In genomic region chr1:19103776-19104142, GRCm38 (mm10) we compare ENCODE assay signal across 23 mouse cellular contexts. TPM values are rescaled to one million over a fixed set of nuclear protein-coding genes. Genes with fewer than 3 reads are reported as not detected.
A peak's percentile ranks its signal among the peaks of the same experiment; 100 is the strongest.
DNase-seq lines count a peak whose midpoint lies in the region; ATAC-seq lines count a peak whose summit lies in the region.
"Had no signal": no experiment of that assay in that cellular context is flagged by ENCODE, and none has a peak within 500 bp of the region (broad histone marks: within the 10 kb centered on the region; RNA-seq: fewer than 3 reads in every experiment).

No protein-coding gene starts in this region.

- 0% methylated on average over 10 of the region's 10 CpGs for WGBS in forebrain, embryonic 10.5 days
- WGBS in forebrain, embryonic 12.5 days, result 0% methylated on average over 10 of the region's 10 CpGs
- WGBS in forebrain, embryonic 15.5 days, result 0% methylated on average over 10 of the region's 10 CpGs
- WGBS in midbrain, embryonic 15.5 days, result 0% methylated on average over 10 of the region's 10 CpGs

- ATAC-seq in forebrain, embryonic 12.5 days (ENCODE audit: low FRiP score), result no peak
- no peak; the same call in 1 of the 2 replicates for ATAC-seq in forebrain, embryonic 15.5 days (replicated peaks)
- ATAC-seq in midbrain, embryonic 15.5 days (replicated peaks), result peak; percentile 10; the same call in 1 of the 2 replicates
- ATAC-seq: activated CD4-positive, CD25-positive, alpha-beta regulatory T cell, adult 4 months had no signal

- no peaks in the 10 kb centered on the region for H3K9me3 ChIP-seq in forebrain, embryonic 10.5 days
- no peaks in the 10 kb centered on the region for H3K9me3 ChIP-seq in forebrain, embryonic 12.5 days
- H3K9me3 ChIP-seq in forebrain, embryonic 15.5 days, result no peaks in the 10 kb centered on the region
- no peaks in the 10 kb centered on the region for H3K9me3 ChIP-seq in midbrain, embryonic 15.5 days
- H3K9me3 ChIP-seq: limb, embryonic 13.5 days had no signal

- H3K4me1 ChIP-seq in forebrain, embryonic 10.5 days, result peaks cover 11% of the 10 kb centered on the region
- H3K4me1 ChIP-seq in forebrain, embryonic 12.5 days, result peaks cover 5% of the 10 kb centered on the region; the same call in 1 of the 2 replicates
- no peaks in the 10 kb centered on the region for H3K4me1 ChIP-seq in forebrain, embryonic 15.5 days
- no peaks in the 10 kb centered on the region for H3K4me1 ChIP-seq in midbrain, embryonic 15.5 days
- H3K4me1 ChIP-seq: limb, embryonic 13.5 days had no signal

- H3K9ac ChIP-seq in forebrain, embryonic 12.5 days, result no peak overlapping the region
- no peak overlapping the region for H3K9ac ChIP-seq in forebrain, embryonic 15.5 days (replicated peaks)
- peak overlapping the region; percentile 34 for H3K9ac ChIP-seq in midbrain, embryonic 15.5 days
- H3K9ac ChIP-seq: limb, embryonic 13.5 days; liver, embryonic 14.5 days had no signal

- peaks cover 100% of the 10 kb centered on the region for H3K27me3 ChIP-seq in forebrain, embryonic 10.5 days (ENCODE audit: poor library complexity, severe bottlenecking)
- H3K27me3 ChIP-seq in forebrain, embryonic 12.5 days, result peaks cover 89% of the 10 kb centered on the region
- peaks cover 93% of the 10 kb centered on the region for H3K27me3 ChIP-seq in forebrain, embryonic 15.5 days
- peaks cover 69% of the 10 kb centered on the region for H3K27me3 ChIP-seq in midbrain, embryonic 15.5 days (replicated peaks)
- H3K27me3 ChIP-seq: CH12.LX had no signal

- H3K4me3 ChIP-seq in forebrain, embryonic 10.5 days, result peak overlapping the region; percentile 27; the same call in 1 of the 2 replicates
- H3K4me3 ChIP-seq in forebrain, embryonic 12.5 days (replicated peaks), result no peak overlapping the region
- H3K4me3 ChIP-seq in forebrain, embryonic 15.5 days, result peak overlapping the region; percentile 22
- peak overlapping the region; percentile 39 for H3K4me3 ChIP-seq in midbrain, embryonic 15.5 days
- H3K4me3 ChIP-seq: limb, embryonic 13.5 days had no signal

- no peak overlapping the region for H3K4me2 ChIP-seq in forebrain, embryonic 12.5 days
- H3K4me2 ChIP-seq in forebrain, embryonic 15.5 days (replicated peaks), result no peak overlapping the region
- peak overlapping the region; percentile 38 for H3K4me2 ChIP-seq in midbrain, embryonic 15.5 days
- H3K4me2 ChIP-seq: limb, embryonic 13.5 days had no signal

- H3K27ac ChIP-seq in forebrain, embryonic 10.5 days, result no peak overlapping the region
- no peak overlapping the region for H3K27ac ChIP-seq in forebrain, embryonic 12.5 days
- H3K27ac ChIP-seq in forebrain, embryonic 15.5 days (replicated peaks), result peak overlapping the region; percentile 56; the same call in 1 of the 2 replicates
- H3K27ac ChIP-seq in midbrain, embryonic 15.5 days, result peak overlapping the region; percentile 85
- H3K27ac ChIP-seq: limb, embryonic 13.5 days; liver, embryonic 14.5 days had no signal

- DNase-seq in forebrain, embryonic 10.5 days (ENCODE audit: extremely low spot score, low spot score), result no peak
- peak; percentile 60 for DNase-seq in ES-CJ7 (ENCODE audit: low read depth, low spot score)
- no peak for DNase-seq in spleen, postnatal 4 days (ENCODE audit: low spot score in 2 of 2)
- DNase-seq in ovary, postnatal 10 days (ENCODE audit: low spot score), result no peak
- DNase-seq: adrenal gland, postnatal 36 days; cerebellum, adult 9-10 months; gastrocnemius, postnatal 25 days; kidney, adult 2 months; kidney, postnatal 14 days; layer of hippocampus, adult 9-11 months; right cerebral cortex, postnatal 14 days had no signal

- no peaks in the 10 kb centered on the region for H3K36me3 ChIP-seq in forebrain, embryonic 10.5 days (replicated peaks)
- no peaks in the 10 kb centered on the region for H3K36me3 ChIP-seq in forebrain, embryonic 12.5 days (replicated peaks)
- H3K36me3 ChIP-seq in forebrain, embryonic 15.5 days, result no peaks in the 10 kb centered on the region
- H3K36me3 ChIP-seq in midbrain, embryonic 15.5 days (replicated peaks), result no peaks in the 10 kb centered on the region
- H3K36me3 ChIP-seq: limb, embryonic 13.5 days had no signal

RNA-seq across cellular contexts. Expression of gene Tfap2d, which starts 0.9 kb away (rescaled TPM):
- polyA plus RNA-seq in forebrain, embryonic 10.5 days (2016; fragmentation: Nextera tagmentation; extraction: Ambion mirVana), result 0.15 TPM in 1 of 2 replicates, not detected in the other
- 0.91 and 3.4 TPM in 2 replicates for polyA plus RNA-seq in forebrain, embryonic 12.5 days (2016; fragmentation: Nextera tagmentation; extraction: Ambion mirVana)
- 14.7 and 16.7 TPM in 2 replicates for polyA plus RNA-seq in forebrain, embryonic 15.5 days (2015; fragmentation: Nextera tagmentation; extraction: Ambion mirVana)
- polyA plus RNA-seq in midbrain, embryonic 15.5 days (2015; fragmentation: Nextera tagmentation; extraction: Ambion mirVana), result 60.1 and 80.2 TPM in 2 replicates
- polyA plus RNA-seq: activated CD4-positive, CD25-positive, alpha-beta regulatory T cell, adult 4 months; heart, postnatal 0 days; kidney, adult 2 months; liver, embryonic 14.5 days; lung, embryonic 16.5 days; spleen, adult 2 months; stomach, embryonic 16.5 days; thymus, postnatal 0 days had no signal

Comparison
In these comparisons a context has a peak if more than half of its experiments do, and no peak if none do; other contexts are left out.
1. H3K27ac ChIP-seq: peak in forebrain, embryonic 15.5 days (single experiment) and midbrain, embryonic 15.5 days (single experiment); none in forebrain, embryonic 10.5 days (single experiment) and forebrain, embryonic 12.5 days (single experiment).